Comparison of ENCODE assay signal across 8 mouse cellular contexts in genomic region chr3:100921825-100922505, GRCm38 (mm10). TPM values are rescaled to one million over a fixed set of nuclear protein-coding genes. Genes with fewer than 3 reads are reported as not detected.
A peak's percentile ranks its signal among the peaks of the same experiment; 100 is the strongest.
DNase-seq lines count a peak whose midpoint lies in the region; ATAC-seq lines count a peak whose summit lies in the region.

TSS of gene Trim45 (plus strand) at chr3:100922202.

- peak; percentile 100 for DNase-seq in adipocyte (ENCODE audit: low spot score)
- peak; percentile 99 for DNase-seq in embryo, embryonic 10 days (ENCODE audit: low spot score)
- DNase-seq in gastrocnemius, postnatal 10 days, result peak; percentile 91
- peak; percentile 99 for DNase-seq in induced T-regulatory cell, adult 2 months (ENCODE audit: low read depth)
- peak; percentile 100 for DNase-seq in left cerebral cortex, adult 9 months (ENCODE audit: low spot score in 2 of 2)
- DNase-seq in right cerebral cortex, postnatal 14 days, result peak; percentile 98
- peak; percentile 98 for DNase-seq in urinary bladder, postnatal 36 days (ENCODE audit: low spot score in 2 of 2)

- ATAC-seq in megakaryocyte progenitor cell, adult 5-6 weeks (replicated peaks; ENCODE audit: poor library complexity), result peak; percentile 84

RNA-seq across cellular contexts. Expression of gene Trim45, which starts in this region (rescaled TPM):
- total RNA-seq in gastrocnemius, postnatal 10 days (2021), result 1 to 10 TPM; 7.8 to 9.0 TPM
- 6.6 and 6.9 TPM in 2 replicates for total RNA-seq in megakaryocyte progenitor cell, adult 5-6 weeks (2015)
- 26.3 and 26.4 TPM in 2 replicates for total RNA-seq in megakaryocyte progenitor cell, adult 5-6 weeks (2017)

Comparison
In these comparisons a context has a peak if more than half of its experiments do, and no peak if none do; other contexts are left out.
1. Peak in every context shown above with its lines: DNase-seq and ATAC-seq.